Mouse (Mus musculus): ENCODE results near the gene Eif5a2.

DNA sequence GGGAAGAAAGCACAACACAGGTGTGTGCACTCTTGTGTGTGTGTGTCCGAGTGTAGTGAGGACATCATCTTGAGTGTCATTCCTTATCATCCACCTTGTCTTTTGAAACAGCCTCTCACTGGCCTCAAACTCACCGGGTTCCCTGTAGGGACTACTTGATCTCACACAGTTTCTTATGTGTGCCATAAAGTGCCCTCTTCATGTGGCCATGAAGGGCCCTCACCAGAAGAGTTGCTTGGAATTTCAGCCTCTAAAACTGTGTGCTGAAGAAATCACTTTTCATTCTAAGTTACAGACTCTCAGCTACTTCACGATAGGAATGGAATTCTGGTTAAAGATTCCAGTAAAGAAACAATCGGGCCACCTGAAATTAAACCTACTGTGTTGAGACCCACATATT is 14.1 kb upstream of the Eif5a2 start:
- TF ChIP-seq POLR2A (IDR thresholded peaks at IDR 0.05; ENCODE audit: insufficient read depth, low read depth, low read length) (no peak), CTCF (IDR thresholded peaks at IDR 0.05) (no peak)
